Mouse (Mus musculus): ENCODE measurements around the gene Fam228b. TPM values are rescaled to one million over a fixed set of nuclear protein-coding genes. Genes with fewer than 3 reads are reported as not detected.
"Not testable (repeated sequence)": the region's sequence is repeated elsewhere in the genome, so short reads cannot be mapped to it uniquely, and the experiment has no call there.

Fam228b gene
- polyA plus RNA-seq, 1 experiment = not detected

- H3K4me3 ChIP-seq (ENCODE audit: low read depth, low read length) = no peak overlapping the region
- TF ChIP-seq CTCF (IDR thresholded peaks at IDR 0.05; ENCODE audit: extremely low read depth, insufficient read length, insufficient replicate concordance, low read depth, low read length) (no peak), POLR2A (IDR thresholded peaks at IDR 0.05; ENCODE audit: low read depth, low read length) (no peak)
These were observed 24.7 kb upstream of the Fam228b start for GRCm38 (mm10) chr12:4793718-4794117.

DNA sequence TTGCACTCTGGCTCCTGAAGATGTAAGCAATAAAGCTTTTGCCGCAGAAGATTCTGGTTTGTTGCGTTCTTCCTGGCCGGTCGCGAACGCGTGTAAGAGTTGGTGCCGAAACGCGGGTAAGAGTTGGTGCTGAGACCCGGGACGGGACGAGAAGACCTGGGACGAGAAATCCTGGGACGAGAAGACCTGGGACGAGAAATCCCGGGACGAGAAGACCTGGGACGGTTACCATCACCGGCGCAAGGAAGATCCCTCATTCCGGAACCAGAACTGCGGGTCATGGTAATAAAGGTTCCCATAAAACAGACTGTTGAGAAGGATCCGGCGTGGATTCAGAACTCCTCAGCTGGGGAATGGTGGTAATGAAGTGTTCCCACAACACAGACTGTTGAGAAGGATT, 19.1 kb upstream of the Fam228b start:
- WGBS = 96% methylated on average over 25 of the region's 25 CpGs
- not testable (repeated sequence) for H3K36me3 ChIP-seq (ENCODE audit: control insufficient read depth, insufficient read depth, low read length); H3K27me3 ChIP-seq (ENCODE audit: control insufficient read depth, insufficient read depth, low read length); H3K4me3 ChIP-seq (ENCODE audit: low read depth, low read length); H3K4me1 ChIP-seq (ENCODE audit: control insufficient read depth, insufficient read depth, insufficient read length, low read length); H3K27ac ChIP-seq (ENCODE audit: insufficient read depth, low read depth, low read length)

More at GRCm38 (mm10) chr12:4793718-4794117, 24.7 kb upstream of the Fam228b start:
- H3K27ac ChIP-seq (ENCODE audit: insufficient read depth, low read depth, low read length) = no peak overlapping the region
- no peaks in the 10 kb centered on the region for H3K4me1 ChIP-seq (ENCODE audit: control insufficient read depth, insufficient read depth, insufficient read length, low read length)
- H3K27me3 ChIP-seq (ENCODE audit: control insufficient read depth, insufficient read depth, low read length) = no peaks in the 10 kb centered on the region
- WGBS = 70% methylated on average over 1 of the region's 1 CpGs
- no peaks in the 10 kb centered on the region for H3K36me3 ChIP-seq (ENCODE audit: control insufficient read depth, insufficient read depth, low read length)

- no peaks in the 10 kb centered on the region for H3K4me1 ChIP-seq (ENCODE audit: control insufficient read depth, insufficient read depth, insufficient read length, low read length)
- no peaks in the 10 kb centered on the region for H3K27me3 ChIP-seq (ENCODE audit: control insufficient read depth, insufficient read depth, low read length)
- H3K4me3 ChIP-seq (ENCODE audit: low read depth, low read length) = no peak overlapping the region
- WGBS = 55% methylated on average over 2 of the region's 2 CpGs
- no peak for TF ChIP-seq POLR2A (IDR thresholded peaks at IDR 0.05; ENCODE audit: low read depth, low read length)
- TF ChIP-seq CTCF (IDR thresholded peaks at IDR 0.05; ENCODE audit: extremely low read depth, insufficient read length, insufficient replicate concordance, low read depth, low read length) = no peak
- no peak overlapping the region for H3K27ac ChIP-seq (ENCODE audit: insufficient read depth, low read depth, low read length)
- H3K36me3 ChIP-seq (ENCODE audit: control insufficient read depth, insufficient read depth, low read length) = no peaks in the 10 kb centered on the region
These were observed 15.4 kb upstream of the Fam228b start for GRCm38 (mm10) chr12:4784466-4784865.

GRCm38 (mm10) chr12:4783598-4783997, 14.5 kb upstream of the Fam228b start:
- H3K27ac ChIP-seq (ENCODE audit: insufficient read depth, low read depth, low read length) = no peak overlapping the region
- no peaks in the 10 kb centered on the region for H3K27me3 ChIP-seq (ENCODE audit: control insufficient read depth, insufficient read depth, low read length)
- no peaks in the 10 kb centered on the region for H3K4me1 ChIP-seq (ENCODE audit: control insufficient read depth, insufficient read depth, insufficient read length, low read length)
- WGBS = 40% methylated on average over 5 of the region's 5 CpGs
- no peak overlapping the region for H3K4me3 ChIP-seq (ENCODE audit: low read depth, low read length)
- no peaks in the 10 kb centered on the region for H3K36me3 ChIP-seq (ENCODE audit: control insufficient read depth, insufficient read depth, low read length)
- TF ChIP-seq CTCF (IDR thresholded peaks at IDR 0.05; ENCODE audit: extremely low read depth, insufficient read length, insufficient replicate concordance, low read depth, low read length) = no peak
- no peak for TF ChIP-seq POLR2A (IDR thresholded peaks at IDR 0.05; ENCODE audit: low read depth, low read length)

- H3K27me3 ChIP-seq (ENCODE audit: control insufficient read depth, insufficient read depth, low read length); H3K36me3 ChIP-seq (ENCODE audit: control insufficient read depth, insufficient read depth, low read length); H3K4me1 ChIP-seq (ENCODE audit: control insufficient read depth, insufficient read depth, insufficient read length, low read length); H3K4me3 ChIP-seq (ENCODE audit: low read depth, low read length); H3K27ac ChIP-seq (ENCODE audit: insufficient read depth, low read depth, low read length): not testable (repeated sequence)
- WGBS = 86% methylated on average over 9 of the region's 9 CpGs
These were observed 12.8 kb upstream of the Fam228b start for GRCm38 (mm10) chr12:4781725-4782404.

DNA sequence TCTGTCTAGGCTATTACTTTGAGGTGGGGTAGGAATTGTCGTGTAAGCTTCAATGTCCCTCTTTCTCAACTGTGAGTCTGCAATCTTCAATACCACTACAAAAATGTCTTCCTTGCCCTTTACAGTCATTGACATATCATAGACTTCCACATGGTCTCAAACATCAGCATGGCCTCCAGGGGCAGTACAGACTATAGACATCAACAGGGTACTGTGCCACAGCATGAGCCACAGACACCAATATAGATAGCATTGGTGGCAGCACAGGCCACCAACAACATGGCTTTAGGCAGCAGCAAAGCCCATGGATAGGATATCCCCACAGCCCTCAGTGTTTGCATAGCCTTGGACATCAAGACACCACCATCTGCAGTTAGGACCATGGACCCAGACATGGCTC, 12.2 kb upstream of the Fam228b start:
- no peak overlapping the region for H3K27ac ChIP-seq (ENCODE audit: insufficient read depth, low read depth, low read length)
- H3K27me3 ChIP-seq (ENCODE audit: control insufficient read depth, insufficient read depth, low read length) = no peaks in the 10 kb centered on the region
- 85% methylated on average over 1 of the region's 1 CpGs for WGBS
- H3K36me3 ChIP-seq (ENCODE audit: control insufficient read depth, insufficient read depth, low read length) = no peaks in the 10 kb centered on the region
- no peaks in the 10 kb centered on the region for H3K4me1 ChIP-seq (ENCODE audit: control insufficient read depth, insufficient read depth, insufficient read length, low read length)
- no peak overlapping the region for H3K4me3 ChIP-seq (ENCODE audit: low read depth, low read length)
- no peak for TF ChIP-seq CTCF (IDR thresholded peaks at IDR 0.05; ENCODE audit: extremely low read depth, insufficient read length, insufficient replicate concordance, low read depth, low read length)
- no peak for TF ChIP-seq POLR2A (IDR thresholded peaks at IDR 0.05; ENCODE audit: low read depth, low read length)

- 58% methylated on average over 2 of the region's 2 CpGs for WGBS
- H3K27me3 ChIP-seq (ENCODE audit: control insufficient read depth, insufficient read depth, low read length) = no peaks in the 10 kb centered on the region
- H3K36me3 ChIP-seq (ENCODE audit: control insufficient read depth, insufficient read depth, low read length) = no peaks in the 10 kb centered on the region
- no peak overlapping the region for H3K4me3 ChIP-seq (ENCODE audit: low read depth, low read length)
- TF ChIP-seq POLR2A (IDR thresholded peaks at IDR 0.05; ENCODE audit: low read depth, low read length) = no peak
- TF ChIP-seq CTCF (IDR thresholded peaks at IDR 0.05; ENCODE audit: extremely low read depth, insufficient read length, insufficient replicate concordance, low read depth, low read length) = no peak
- no peaks in the 10 kb centered on the region for H3K4me1 ChIP-seq (ENCODE audit: control insufficient read depth, insufficient read depth, insufficient read length, low read length)
- H3K27ac ChIP-seq (ENCODE audit: insufficient read depth, low read depth, low read length) = no peak overlapping the region
These were observed 11.2 kb upstream of the Fam228b start for GRCm38 (mm10) chr12:4780245-4780644.

GRCm38 (mm10) chr12:4777734-4778133, 8.7 kb upstream of the Fam228b start:
- Histone ChIP-seq H3K4me1 (ENCODE audit: control insufficient read depth, insufficient read depth, insufficient read length, low read length) (no peaks in the 10 kb centered on the region), H3K36me3 (ENCODE audit: control insufficient read depth, insufficient read depth, low read length) (no peaks in the 10 kb centered on the region), H3K27me3 (ENCODE audit: control insufficient read depth, insufficient read depth, low read length) (no peaks in the 10 kb centered on the region), H3K4me3 (ENCODE audit: low read depth, low read length) (no peak overlapping the region), H3K27ac (ENCODE audit: insufficient read depth, low read depth, low read length) (no peak overlapping the region)
- TF ChIP-seq POLR2A (IDR thresholded peaks at IDR 0.05; ENCODE audit: low read depth, low read length) (no peak), CTCF (IDR thresholded peaks at IDR 0.05; ENCODE audit: extremely low read depth, insufficient read length, insufficient replicate concordance, low read depth, low read length) (no peak)
- WGBS = 78% methylated on average over 6 of the region's 6 CpGs

All from small intestine, adult 2 months (tissue).